Mouse (Mus musculus): ENCODE data around the gene Ampd1. TPM values are rescaled to one million over a fixed set of nuclear protein-coding genes. Genes with fewer than 3 reads are reported as not detected.
"Not testable (repeated sequence)": the region's sequence is repeated elsewhere in the genome, so short reads cannot be mapped to it uniquely, and the experiment has no call there.

Gene Ampd1
- polyA plus RNA-seq, 1 experiment from 2014 or later = 0.09 TPM

DNA sequence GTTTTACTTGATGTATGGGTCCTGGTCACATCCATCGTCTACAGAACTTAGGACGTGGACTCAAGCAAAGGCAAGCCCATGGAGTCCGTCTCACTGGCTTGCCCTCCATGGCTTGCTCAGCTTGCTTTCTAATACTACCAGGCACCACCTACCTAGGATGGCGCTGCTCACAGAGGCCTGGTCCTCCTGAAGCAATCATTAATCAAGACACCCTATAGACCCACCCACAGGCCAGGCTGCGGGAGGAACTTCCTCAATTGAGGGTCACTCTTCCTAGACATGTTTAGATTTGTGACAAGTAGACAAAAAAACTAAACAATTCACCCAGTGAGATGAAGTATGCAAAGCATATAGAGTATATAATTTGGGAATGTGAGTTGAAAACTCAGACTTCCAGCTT, 38.4 kb downstream of the Ampd1 start:
- H3K27me3 ChIP-seq = no peaks in the 10 kb centered on the region
- WGBS = 83% methylated on average over 5 of the region's 5 CpGs
- no peak overlapping the region for H3K4me3 ChIP-seq
- no peak for ATAC-seq (replicated peaks)
- H3K4me1 ChIP-seq = no peaks in the 10 kb centered on the region
- no peaks in the 10 kb centered on the region for H3K36me3 ChIP-seq
- H3K27ac ChIP-seq (replicated peaks) = no peak overlapping the region
- no peak overlapping the region for H3K4me2 ChIP-seq (replicated peaks)
- H3K9ac ChIP-seq (replicated peaks) = no peak overlapping the region
- H3K9me3 ChIP-seq = no peaks in the 10 kb centered on the region

DNA sequence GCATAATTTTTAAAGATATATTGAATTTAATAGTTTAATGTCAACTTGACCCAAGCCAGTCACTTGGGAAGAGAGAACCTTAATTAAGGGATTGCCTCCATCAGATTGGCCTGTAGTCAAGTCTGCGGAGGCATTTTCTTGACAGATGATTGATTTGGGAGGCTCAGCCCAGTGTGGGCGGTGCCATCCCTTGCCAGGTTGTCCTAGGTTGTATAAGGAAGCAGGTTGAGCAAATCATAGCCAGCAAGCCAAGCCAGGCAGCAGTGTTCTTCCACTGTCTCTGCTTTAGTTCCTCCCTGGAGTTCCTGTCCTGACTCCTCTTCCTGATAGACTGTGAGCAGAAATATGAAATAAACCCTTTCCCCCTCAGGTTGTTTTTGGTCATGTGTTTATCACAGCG, 49.8 kb downstream of the Ampd1 start:
- no peak overlapping the region for H3K27ac ChIP-seq (replicated peaks)
- no peak for ATAC-seq (replicated peaks)
- WGBS = 88% methylated on average over 3 of the region's 3 CpGs
- H3K4me1 ChIP-seq = peaks cover 5% of the 10 kb centered on the region; the same call in 1 of the 2 replicates
- no peak overlapping the region for H3K4me3 ChIP-seq
- no peaks in the 10 kb centered on the region for H3K27me3 ChIP-seq
- no peak overlapping the region for H3K9ac ChIP-seq (replicated peaks)
- no peak overlapping the region for H3K4me2 ChIP-seq (replicated peaks)
- no peaks in the 10 kb centered on the region for H3K36me3 ChIP-seq
- H3K9me3 ChIP-seq = no peaks in the 10 kb centered on the region

DNA sequence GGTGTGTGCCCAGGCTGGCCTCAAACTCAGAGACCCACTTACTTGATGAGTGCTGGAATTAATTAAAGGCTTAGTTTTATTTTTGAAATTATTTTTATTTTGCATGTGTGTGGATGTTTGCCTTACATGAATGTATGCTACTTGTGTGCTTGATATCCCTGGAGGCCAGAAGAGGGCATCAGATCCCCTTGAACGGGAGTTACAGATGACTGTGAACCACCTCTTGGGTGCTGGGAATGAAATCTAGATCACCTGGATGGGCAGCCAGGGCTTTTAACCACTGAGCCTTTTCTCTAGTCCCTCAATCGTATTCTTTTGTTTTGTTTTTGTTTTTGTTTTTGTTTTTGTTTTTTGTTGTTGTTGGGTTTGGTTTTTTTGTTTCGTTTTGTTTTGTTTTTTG, 52.3 kb downstream of the Ampd1 start:
- H3K4me1 ChIP-seq = peaks cover 9% of the 10 kb centered on the region
- H3K9me3 ChIP-seq = no peaks in the 10 kb centered on the region
- WGBS = 91% methylated on average over 3 of the region's 3 CpGs
- no peak overlapping the region for H3K4me2 ChIP-seq (replicated peaks)
- no peak overlapping the region for H3K4me3 ChIP-seq
- ATAC-seq (replicated peaks) = no peak
- no peaks in the 10 kb centered on the region for H3K27me3 ChIP-seq
- H3K36me3 ChIP-seq = no peaks in the 10 kb centered on the region
- no peak overlapping the region for H3K9ac ChIP-seq (replicated peaks)
- H3K27ac ChIP-seq (replicated peaks) = no peak overlapping the region

DNA sequence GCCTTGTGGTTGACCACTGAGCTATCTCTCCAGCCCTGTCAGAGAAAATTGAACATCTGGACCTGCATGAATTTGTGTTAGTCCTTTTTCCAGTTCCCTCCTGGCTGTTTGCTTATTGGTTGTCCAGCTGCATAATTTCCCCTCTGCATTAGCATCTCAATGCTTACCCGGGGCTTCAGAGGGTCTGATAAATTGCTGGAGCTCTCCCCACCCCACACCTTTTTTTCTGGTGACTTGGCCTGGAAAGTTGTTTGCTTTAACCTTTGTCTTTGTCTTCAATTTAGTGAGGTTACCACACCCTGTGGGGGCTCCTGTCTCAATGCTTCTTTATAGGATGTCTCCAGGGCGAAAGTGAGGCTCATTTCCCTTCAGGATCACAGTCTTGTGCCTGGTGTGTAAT, 53.4 kb downstream of the Ampd1 start:
- Histone ChIP-seq H3K27me3 (no peaks in the 10 kb centered on the region), H3K4me2 (replicated peaks) (no peak overlapping the region), H3K27ac (replicated peaks) (no peak overlapping the region), H3K9ac (replicated peaks) (no peak overlapping the region), H3K36me3 (no peaks in the 10 kb centered on the region), H3K9me3 (no peaks in the 10 kb centered on the region), H3K4me3 (no peak overlapping the region), H3K4me1 (peaks cover 9% of the 10 kb centered on the region)
- WGBS = 9% methylated on average over 2 of the region's 2 CpGs
- ATAC-seq (replicated peaks) = no peak

DNA sequence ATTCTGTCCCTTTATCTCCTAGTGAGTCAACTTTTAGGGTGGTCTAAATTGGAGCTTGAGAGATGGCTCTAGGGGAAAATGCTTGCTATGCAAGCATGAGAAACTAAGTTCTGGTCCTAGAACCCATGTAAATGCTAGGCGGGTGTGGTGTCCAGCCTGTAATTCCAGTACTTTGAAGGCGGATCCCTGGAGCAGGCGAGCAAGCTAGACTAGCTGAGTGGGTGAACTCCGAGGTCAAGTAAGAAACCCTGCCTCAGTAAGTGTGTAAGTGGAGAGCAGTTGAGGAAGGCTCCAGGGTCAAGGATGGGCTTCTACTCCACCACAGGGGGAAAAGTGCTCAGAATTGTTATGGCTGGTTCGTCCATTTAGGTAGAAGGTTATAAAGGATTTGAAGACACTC, 53.9 kb downstream of the Ampd1 start:
- Histone ChIP-seq H3K27me3 (no peaks in the 10 kb centered on the region), H3K4me1 (peaks cover 9% of the 10 kb centered on the region), H3K36me3 (no peaks in the 10 kb centered on the region), H3K27ac (replicated peaks) (no peak overlapping the region), H3K4me2 (replicated peaks) (no peak overlapping the region), H3K4me3 (no peak overlapping the region), H3K9ac (replicated peaks) (no peak overlapping the region), H3K9me3 (no peaks in the 10 kb centered on the region)
- no peak for ATAC-seq (replicated peaks)
- 82% methylated on average over 5 of the region's 5 CpGs for WGBS

DNA sequence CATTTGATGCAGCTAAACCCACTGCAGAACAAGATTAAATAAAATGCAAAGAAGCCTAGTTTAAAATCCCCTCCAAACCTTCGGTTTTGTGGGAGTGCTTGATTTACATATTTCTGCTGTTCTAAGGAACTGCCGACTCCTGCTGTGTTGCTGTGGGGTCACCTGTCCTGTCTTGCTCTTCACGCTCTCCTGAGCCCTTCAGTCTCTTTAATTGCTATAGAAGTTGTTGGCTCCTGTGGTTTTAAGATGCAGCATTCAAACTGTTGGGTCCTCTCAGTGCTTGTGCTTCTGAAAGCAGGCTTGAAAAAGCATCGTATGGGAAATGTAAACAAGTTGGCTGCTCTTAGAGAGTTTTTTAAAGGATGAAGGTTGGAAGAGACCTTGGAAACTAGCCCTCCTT, 54.4 kb downstream of the Ampd1 start:
- WGBS = 40% methylated on average over 4 of the region's 4 CpGs
- Histone ChIP-seq H3K27me3 (no peaks in the 10 kb centered on the region), H3K4me1 (peaks cover 9% of the 10 kb centered on the region), H3K9me3 (no peaks in the 10 kb centered on the region), H3K36me3 (no peaks in the 10 kb centered on the region), H3K27ac (replicated peaks) (no peak overlapping the region), H3K4me3 (no peak overlapping the region), H3K9ac (replicated peaks) (no peak overlapping the region), H3K4me2 (replicated peaks) (no peak overlapping the region)
- ATAC-seq (replicated peaks) = no peak

DNA sequence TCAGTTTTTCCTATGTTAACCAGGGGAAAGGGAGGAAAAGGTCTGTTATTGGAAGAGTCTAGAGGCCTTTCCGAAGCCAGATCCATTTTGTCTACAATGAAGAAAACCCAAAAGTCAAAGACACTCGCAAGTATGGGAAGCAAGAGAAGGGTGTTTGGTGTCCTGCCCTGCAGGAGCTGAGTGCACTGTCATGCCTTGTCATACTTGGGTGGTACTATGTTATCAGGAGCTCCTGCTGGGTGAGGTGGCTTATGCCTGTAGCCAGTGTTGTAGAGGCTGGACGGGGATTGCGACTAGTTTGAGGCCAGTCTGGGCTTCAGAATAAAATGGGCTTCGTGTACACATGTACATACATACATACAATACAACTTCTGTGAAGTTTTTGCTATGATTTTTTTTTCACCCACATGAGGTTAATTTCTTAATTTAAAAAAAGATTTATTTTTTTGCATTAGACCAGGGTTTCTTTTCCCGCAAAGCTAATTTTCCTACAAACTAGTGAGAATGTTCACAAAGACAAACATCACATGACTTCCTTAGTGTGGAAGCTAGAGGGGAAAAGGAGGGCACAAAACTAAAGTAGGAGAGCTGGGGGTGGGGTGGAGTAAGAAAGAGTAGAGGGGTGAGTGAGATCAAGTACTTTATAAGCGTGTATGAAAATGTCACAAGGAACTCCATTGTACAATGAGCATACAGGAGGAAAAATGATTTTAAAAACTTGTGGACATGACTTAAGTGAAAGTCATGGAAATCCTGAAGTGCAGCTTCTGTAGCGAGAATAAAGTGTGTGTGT, 55.7 kb downstream of the Ampd1 start:
- Histone ChIP-seq H3K36me3 (no peaks in the 10 kb centered on the region), H3K4me2 (replicated peaks) (no peak overlapping the region), H3K9ac (replicated peaks) (no peak overlapping the region), H3K9me3 (no peaks in the 10 kb centered on the region), H3K4me1 (peaks cover 9% of the 10 kb centered on the region), H3K27ac (replicated peaks) (no peak overlapping the region), H3K27me3 (no peaks in the 10 kb centered on the region), H3K4me3 (no peak overlapping the region)
- 89% methylated on average over 8 of the region's 8 CpGs for WGBS
- ATAC-seq (replicated peaks) = no peak

DNA sequence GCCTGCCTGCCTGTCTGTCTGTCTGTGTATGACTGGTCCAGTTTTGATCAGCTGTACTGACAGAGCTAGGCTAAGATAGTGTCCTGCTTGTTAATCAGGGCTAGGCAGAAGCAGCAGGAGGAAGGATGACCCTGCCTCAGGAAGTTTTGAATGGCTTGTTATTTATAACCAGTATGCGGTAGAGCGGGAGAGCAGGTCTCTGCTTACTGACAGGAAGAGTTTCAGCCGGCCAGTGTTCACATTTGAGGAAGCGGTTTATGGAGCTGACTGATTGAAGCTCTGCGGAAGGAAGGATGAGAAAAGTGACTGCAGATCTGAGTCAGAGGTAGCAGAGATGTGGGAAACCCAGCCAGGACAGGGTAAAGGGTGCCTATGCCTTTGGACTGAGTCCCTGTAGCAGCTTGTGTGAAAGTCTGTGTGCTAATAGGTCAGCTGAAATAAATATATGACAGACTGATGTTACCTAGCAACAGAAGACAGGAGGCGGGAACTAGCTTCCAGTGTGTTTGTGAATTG, 56.5 kb downstream of the Ampd1 start:
- Histone ChIP-seq H3K36me3 (no peaks in the 10 kb centered on the region), H3K4me2 (replicated peaks) (no peak overlapping the region), H3K27me3 (no peaks in the 10 kb centered on the region), H3K27ac (replicated peaks) (no peak overlapping the region), H3K9ac (replicated peaks) (no peak overlapping the region), H3K9me3 (no peaks in the 10 kb centered on the region), H3K4me3 (no peak overlapping the region), H3K4me1 (peaks cover 9% of the 10 kb centered on the region)
- WGBS = 66% methylated on average over 6 of the region's 6 CpGs
- ATAC-seq (replicated peaks) = no peak

DNA sequence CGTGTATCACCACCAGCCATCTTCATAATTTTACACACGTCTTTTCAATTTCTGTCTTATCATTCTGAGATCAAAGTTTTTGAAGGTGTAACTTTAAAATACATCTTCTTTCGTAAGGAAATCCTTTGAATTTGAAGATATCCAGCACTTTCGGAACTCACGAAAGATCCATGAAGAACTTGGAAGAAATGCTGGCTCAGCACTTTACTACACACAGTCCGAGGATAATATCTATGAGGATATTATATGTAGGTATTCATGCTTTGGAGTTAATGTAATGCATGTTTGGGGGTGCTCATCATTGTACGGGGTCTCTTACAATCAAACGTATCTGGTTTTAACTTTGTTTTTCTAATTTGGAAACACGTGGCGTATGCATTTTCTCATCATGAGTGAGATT, 59.3 kb downstream of the Ampd1 start:
- Histone ChIP-seq H3K27ac (replicated peaks) (no peak overlapping the region), H3K4me2 (replicated peaks) (no peak overlapping the region), H3K4me3 (no peak overlapping the region), H3K9ac (replicated peaks) (no peak overlapping the region), H3K9me3 (no peaks in the 10 kb centered on the region), H3K27me3 (no peaks in the 10 kb centered on the region), H3K36me3 (no peaks in the 10 kb centered on the region), H3K4me1 (peaks cover 4% of the 10 kb centered on the region; the same call in 1 of the 2 replicates)
- 92% methylated on average over 10 of the region's 10 CpGs for WGBS
- no peak for ATAC-seq (replicated peaks)

DNA sequence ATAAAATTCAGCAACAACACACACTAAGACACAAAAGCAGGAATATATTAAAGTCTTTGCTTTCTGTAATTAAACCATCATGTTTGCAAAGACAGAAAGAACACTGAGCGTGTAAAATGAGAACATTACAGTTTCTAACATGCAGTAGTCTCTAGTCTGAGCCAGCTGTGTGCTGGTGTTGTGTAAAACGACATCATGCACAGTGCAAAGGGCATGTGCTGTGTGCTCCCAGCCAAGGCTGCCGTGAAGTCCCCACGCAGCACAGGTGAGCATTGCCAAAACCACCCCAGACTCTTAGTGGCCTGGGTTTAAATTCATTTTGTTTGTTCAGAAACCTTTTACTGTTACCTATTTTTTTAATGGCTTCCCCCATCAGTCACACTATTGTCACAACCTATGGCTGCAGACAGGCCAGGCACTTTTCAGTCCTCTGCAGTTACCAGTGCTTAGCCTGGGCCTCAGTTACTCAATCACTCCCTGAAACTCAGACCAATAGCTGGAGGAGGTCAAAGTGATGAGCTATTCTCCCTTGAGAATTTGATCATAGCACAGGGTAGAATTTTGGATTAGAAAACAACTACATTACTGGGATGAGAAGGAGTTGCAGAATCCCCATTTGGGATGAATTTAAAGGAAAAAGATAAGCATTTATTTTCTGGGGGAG, 62.7 kb downstream of the Ampd1 start:
- 82% methylated on average over 4 of the region's 4 CpGs for WGBS
- no peak overlapping the region for H3K4me3 ChIP-seq
- no peak for ATAC-seq (replicated peaks)
- H3K27ac ChIP-seq (replicated peaks) = no peak overlapping the region
- H3K9me3 ChIP-seq = no peaks in the 10 kb centered on the region
- no peak overlapping the region for H3K9ac ChIP-seq (replicated peaks)
- no peaks in the 10 kb centered on the region for H3K27me3 ChIP-seq
- H3K4me1 ChIP-seq = no peaks in the 10 kb centered on the region
- no peak overlapping the region for H3K4me2 ChIP-seq (replicated peaks)
- no peaks in the 10 kb centered on the region for H3K36me3 ChIP-seq

DNA sequence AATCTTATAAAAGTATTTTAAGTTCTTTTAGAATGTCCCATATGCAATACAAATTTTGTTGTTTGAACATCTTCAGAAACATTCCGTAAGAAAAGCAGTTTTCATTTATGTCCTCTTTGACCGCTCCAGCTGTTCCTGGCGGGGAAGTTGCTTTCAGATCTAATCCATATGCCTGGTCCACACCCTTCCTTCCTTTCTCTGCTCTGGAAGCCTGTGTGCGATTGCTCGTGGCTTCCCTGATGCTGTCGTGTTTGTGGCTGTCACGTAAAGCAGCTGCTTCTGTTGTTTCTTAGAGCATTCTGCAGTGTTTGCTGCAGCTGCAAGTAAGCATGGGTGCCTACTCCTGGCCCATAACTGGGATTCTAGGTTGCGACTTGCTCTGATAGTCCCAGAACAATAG, 65.2 kb downstream of the Ampd1 start:
- no peak overlapping the region for H3K27ac ChIP-seq (replicated peaks)
- no peak overlapping the region for H3K9ac ChIP-seq (replicated peaks)
- 81% methylated on average over 8 of the region's 8 CpGs for WGBS
- no peaks in the 10 kb centered on the region for H3K4me1 ChIP-seq
- H3K9me3 ChIP-seq = no peaks in the 10 kb centered on the region
- H3K36me3 ChIP-seq = no peaks in the 10 kb centered on the region
- ATAC-seq (replicated peaks) = no peak
- no peak overlapping the region for H3K4me2 ChIP-seq (replicated peaks)
- H3K27me3 ChIP-seq = no peaks in the 10 kb centered on the region
- no peak overlapping the region for H3K4me3 ChIP-seq

DNA sequence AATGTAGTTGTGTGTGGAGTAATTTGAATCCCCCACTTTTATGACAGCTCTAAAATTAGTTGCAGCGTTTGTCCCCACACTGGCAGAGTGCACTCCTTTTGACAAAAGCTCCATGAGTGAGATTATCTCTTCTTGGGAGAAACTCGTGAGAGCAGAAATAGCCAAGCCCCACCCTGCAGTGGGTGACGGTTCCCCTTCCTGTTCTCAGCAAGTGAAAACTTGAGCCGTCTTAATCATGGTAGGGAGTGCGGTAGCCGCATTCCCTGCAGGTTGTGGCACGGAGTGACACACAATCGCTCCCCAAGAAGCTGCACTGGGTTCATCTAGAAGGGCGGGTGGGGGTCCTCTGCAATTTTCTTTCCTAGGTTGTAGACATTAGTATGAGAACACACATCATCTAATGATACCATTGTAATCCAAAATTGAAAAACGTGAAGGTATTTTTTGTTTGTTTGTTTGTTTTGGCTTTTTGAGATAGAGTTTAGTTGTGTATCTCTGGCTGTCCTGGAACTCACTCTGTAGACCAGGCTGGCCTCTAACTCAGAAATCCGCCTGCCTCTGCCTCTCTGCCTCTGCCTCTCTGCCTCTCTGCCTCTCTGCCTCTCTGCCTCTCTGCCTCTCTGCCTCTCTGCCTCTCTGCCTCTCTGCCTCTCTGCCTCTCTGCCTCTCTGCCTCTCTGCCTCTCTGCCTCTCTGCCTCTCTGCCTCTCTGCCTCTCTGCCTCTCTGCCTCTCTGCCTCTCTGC, 66.5 kb downstream of the Ampd1 start:
- H3K27me3 ChIP-seq; ATAC-seq (replicated peaks); H3K27ac ChIP-seq (replicated peaks); H3K36me3 ChIP-seq; H3K4me2 ChIP-seq (replicated peaks); H3K4me3 ChIP-seq; H3K9ac ChIP-seq (replicated peaks); H3K9me3 ChIP-seq; H3K4me1 ChIP-seq: not testable (repeated sequence)
- WGBS = 75% methylated on average over 11 of the region's 11 CpGs

All from forebrain, embryonic 15.5 days (tissue).